Mouse (Mus musculus): ENCODE results near the gene Slc26a8. TPM values are rescaled to one million over a fixed set of nuclear protein-coding genes. Genes with fewer than 3 reads are reported as not detected.

Gene Slc26a8
- total RNA-seq, 2 experiments from 2014 or later = 0.38 to 0.50 TPM

GRCm38 (mm10) chr17:28697290-28698195 is 7.5 kb upstream of the Slc26a8 start:
- intact Hi-C loops (cut with DNase I) = loop anchor here (10.0 kb wide), 1 partner anchor 337 kb away; the partner anchor contains the start of gene Srsf3
- TF ChIP-seq CTCF (IDR thresholded peaks at IDR 0.05) = no peak
- Histone ChIP-seq H3K27ac (peak overlapping the region; percentile 84), H3K4me3 (peak overlapping the region; percentile 48)
- DNase-seq = peak; percentile 70

- intact Hi-C loops (cut with DNase I) = loop anchor here (10.0 kb wide), 1 partner anchor 338 kb away; the partner anchor contains the start of gene Srsf3
- no peak for DNase-seq
- H3K27ac ChIP-seq = peak overlapping the region; percentile 84
- TF ChIP-seq CTCF (IDR thresholded peaks at IDR 0.05) = no peak
- H3K4me3 ChIP-seq = peak overlapping the region; percentile 21
Observed at GRCm38 (mm10) chr17:28696641-28697040, 6.6 kb upstream of the Slc26a8 start.

DNA sequence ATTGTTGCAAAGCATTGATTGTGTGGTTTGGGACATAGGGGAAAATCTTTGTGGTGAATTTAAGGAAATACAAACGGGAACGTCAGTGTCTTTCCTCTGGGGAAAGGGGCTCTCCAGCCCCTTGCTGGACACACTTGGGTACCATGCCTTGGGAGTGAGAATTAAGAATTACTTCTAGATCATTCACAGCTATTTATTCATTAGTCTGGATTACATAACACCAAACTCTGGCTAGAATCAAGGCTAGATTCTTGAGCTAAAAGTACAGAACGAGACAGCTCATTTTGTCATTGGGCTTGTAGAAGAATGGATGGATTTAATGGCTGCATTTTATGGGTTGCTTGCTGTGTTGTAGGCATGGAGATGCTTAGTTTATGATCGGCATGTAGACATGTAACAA is 4.8 kb upstream of the Slc26a8 start:
- TF ChIP-seq CTCF (IDR thresholded peaks at IDR 0.05) = no peak
- intact Hi-C loops (cut with DNase I) = loop anchor here (5.0 to 10.0 kb wide), 3 partner anchors 52 to 340 kb away; partner anchors contain the start of gene Srsf3

DNA sequence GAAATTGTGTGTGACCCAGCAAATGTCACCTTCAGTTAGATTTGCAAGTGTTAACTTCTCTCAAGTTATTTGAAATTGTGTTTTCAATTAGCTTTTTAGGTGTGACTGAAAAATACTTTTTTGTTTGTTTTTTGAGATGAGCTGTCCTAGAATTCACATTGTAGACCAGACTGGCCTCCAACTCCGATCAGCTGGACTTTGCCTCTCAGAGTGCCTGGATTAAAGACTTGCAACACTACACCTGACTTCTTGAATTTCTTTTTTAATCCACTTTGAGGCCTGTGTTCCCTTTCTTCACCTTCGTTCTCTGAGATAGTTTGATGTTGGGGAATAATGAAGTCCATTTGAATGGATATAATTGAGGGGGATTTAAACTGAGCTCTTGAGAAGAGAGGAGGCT is 4.0 kb upstream of the Slc26a8 start:
- intact Hi-C loops (cut with DNase I) = loop anchor here (5.0 to 10.0 kb wide), 3 partner anchors 53 to 341 kb away; partner anchors contain the start of gene Srsf3
- Histone ChIP-seq H3K27ac (peak overlapping the region; percentile 95), H3K4me3 (peak overlapping the region; percentile 85)
- DNase-seq = no peak
- no peak for TF ChIP-seq CTCF (IDR thresholded peaks at IDR 0.05)

More for the DNA sequence above, 4.8 kb upstream of the Slc26a8 start:
- no peak overlapping the region for H3K4me3 ChIP-seq
- no peak for DNase-seq
- H3K27ac ChIP-seq = peak overlapping the region; percentile 95; the same call in 1 of the 2 replicates

- Histone ChIP-seq H3K27ac (peak overlapping the region; percentile 95), H3K4me3 (peak overlapping the region; percentile 85)
- intact Hi-C loops (cut with DNase I) = loop anchor here (5.0 to 10.0 kb wide), 3 partner anchors 54 to 342 kb away; partner anchors contain the start of gene Srsf3
- DNase-seq = no peak
- TF ChIP-seq CTCF (IDR thresholded peaks at IDR 0.05) = no peak
Observed at GRCm38 (mm10) chr17:28693086-28693485, 3.1 kb upstream of the Slc26a8 start.

DNA sequence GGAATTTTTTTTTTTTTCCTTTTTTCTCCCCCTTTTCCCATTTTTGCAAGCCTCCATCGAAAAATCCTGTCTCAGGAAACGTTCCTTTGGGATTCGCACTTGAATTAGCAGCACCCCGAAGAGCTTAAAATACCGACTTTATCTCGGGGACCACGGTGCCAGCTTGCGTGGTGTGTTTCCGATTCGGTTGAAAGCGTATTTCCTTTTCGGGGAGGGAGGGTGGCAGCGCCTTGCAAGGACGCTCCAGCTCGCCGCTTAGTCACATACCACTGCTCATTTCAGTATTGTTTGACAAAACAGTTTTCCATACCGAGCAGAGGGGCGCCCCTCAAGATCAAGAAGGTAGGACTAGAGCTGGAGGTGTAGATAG is 2.3 kb upstream of the Slc26a8 start:
- peak overlapping the region; percentile 95 for H3K27ac ChIP-seq
- intact Hi-C loops (cut with DNase I) = loop anchor here (5.0 to 10.0 kb wide), 3 partner anchors 55 to 342 kb away; partner anchors contain the start of gene Srsf3
- no peak for TF ChIP-seq CTCF (IDR thresholded peaks at IDR 0.05)
- H3K4me3 ChIP-seq = peak overlapping the region; percentile 85
- peak; percentile 60 for DNase-seq

DNA sequence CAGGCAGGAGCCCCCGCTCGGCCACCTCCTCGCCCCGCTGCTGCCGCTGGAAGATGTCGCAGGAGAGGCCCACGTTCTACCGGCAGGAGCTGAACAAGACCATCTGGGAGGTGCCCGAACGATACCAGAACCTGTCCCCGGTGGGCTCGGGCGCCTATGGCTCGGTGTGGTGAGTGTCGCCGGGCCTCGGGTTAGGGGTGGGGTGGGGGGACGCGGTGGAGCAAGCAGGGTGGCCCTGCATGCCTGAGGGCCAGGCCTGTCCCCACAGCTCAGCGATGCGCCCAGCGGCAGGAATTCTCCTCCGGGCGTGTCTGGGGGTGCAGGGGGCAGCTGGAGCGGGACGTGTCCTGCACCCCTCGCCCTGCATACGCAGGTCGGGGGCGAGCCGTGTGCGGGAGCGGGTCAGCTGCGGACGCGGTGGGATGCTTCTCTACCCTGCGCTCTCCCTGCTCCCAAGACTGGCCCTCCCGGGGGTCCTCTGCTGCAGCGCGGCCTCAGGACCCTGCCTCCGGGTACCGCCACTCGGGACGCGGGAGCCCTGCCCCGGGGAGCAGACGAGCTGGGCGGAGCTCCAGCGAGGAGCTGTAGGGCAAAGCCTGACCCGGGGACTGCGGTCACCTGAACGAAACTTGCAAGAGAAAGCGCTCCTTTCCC is 1.8 kb upstream of the Slc26a8 start:
- TF ChIP-seq CTCF (IDR thresholded peaks at IDR 0.05) = peak; percentile 41
- Histone ChIP-seq H3K27ac (peak overlapping the region; percentile 95), H3K4me3 (peak overlapping the region; percentile 85)
- intact Hi-C loops (cut with DNase I) = loop anchor here (2.0 to 10.0 kb wide), 5 partner anchors 55 to 343 kb away; partner anchors contain the start of genes Brpf3 and Srsf3
- peak; percentile 77 for DNase-seq

DNA sequence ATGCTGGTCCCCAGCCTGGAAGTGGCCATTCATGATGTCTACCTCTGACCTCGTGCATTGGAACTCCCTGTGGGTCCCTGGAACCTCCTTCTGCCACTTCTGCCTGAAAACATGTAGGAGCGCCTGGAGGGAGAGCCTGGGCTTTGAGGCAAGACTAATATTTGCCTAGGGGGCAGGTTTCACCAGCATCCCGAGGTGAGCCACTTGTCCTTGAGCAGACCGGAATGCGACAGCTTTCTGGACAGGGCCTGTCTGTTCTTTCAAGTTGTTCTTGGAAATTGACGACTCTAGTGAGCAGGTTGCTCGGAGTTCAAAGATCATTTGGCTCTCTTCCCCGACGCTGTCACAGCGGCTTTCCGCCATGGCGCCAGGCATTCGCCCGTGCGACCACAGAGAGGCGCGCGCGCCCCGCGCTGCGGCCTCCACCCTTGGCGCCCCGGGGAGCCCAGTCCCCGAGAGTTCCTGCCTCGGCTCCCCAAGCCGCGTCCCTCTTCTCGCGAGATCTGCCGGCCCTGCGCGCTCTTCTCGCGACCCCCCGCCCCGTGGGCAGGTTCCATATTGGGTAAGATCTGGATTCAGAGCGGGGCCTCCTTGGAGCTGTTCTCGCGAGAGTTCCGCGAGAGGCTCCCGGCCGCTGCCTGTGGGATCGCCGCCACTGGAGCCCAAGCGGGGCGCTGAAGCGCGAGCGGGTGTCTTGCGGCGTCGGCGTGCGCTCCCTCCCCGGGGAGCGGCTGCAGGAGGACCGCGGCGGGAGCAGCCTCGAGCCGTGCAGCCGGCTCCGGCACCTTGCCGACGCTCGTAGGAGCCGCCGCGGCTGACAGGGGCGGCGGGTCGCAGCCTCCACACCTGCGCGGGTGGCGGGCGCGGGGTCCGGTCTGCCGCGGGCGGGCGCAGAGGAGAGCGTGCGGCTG is 998 bp upstream of the Slc26a8 start, which contains the start of gene Mapk14:
Mapk14 (plus strand) TSS at position 554 of the 911 bp plus-strand sequence.
- Histone ChIP-seq H3K27ac (peak within 1 kb of the TSS; percentile 95), H3K4me3 (peak within 1 kb of the TSS; percentile 85)
- DNase-seq = peak; percentile 100
- no peak; the same call in 1 of the 2 replicates for TF ChIP-seq CTCF (IDR thresholded peaks at IDR 0.05)
- intact Hi-C loops (cut with DNase I) = loop anchor here (2.0 to 10.0 kb wide), 5 partner anchors 56 to 344 kb away; partner anchors contain the start of genes Brpf3 and Srsf3

DNA sequence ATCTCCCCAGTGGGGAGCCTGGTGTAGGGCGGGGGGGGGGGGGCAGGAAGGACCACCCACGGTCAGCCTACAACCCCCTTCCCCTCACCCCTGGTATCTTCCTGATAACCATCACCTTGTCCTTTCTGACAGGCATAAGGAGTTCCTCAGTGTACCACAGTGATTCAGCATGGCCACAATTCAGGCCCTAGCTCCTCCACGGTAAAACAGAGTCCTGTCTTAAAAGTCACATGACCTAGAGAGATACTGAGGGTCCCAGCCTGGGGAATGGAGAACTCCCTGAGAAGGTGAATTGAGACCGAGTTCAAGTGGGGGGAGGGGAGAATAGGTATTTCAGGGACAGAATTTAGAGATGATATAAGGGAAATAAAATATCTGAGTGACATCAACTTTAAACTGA is 2.7 kb downstream of the Slc26a8 start:
- Histone ChIP-seq H3K4me3 (no peak overlapping the region), H3K27ac (no peak overlapping the region)
- no peak for DNase-seq
- intact Hi-C loops (cut with DNase I) = no loop called here
- TF ChIP-seq CTCF (IDR thresholded peaks at IDR 0.05) = no peak

- TF ChIP-seq CTCF (IDR thresholded peaks at IDR 0.05) = no peak
- Histone ChIP-seq H3K4me3 (no peak overlapping the region), H3K27ac (no peak overlapping the region)
- no peak for DNase-seq
- intact Hi-C loops (cut with DNase I) = no loop called here
Observed at GRCm38 (mm10) chr17:28684631-28685030, 5.4 kb downstream of the Slc26a8 start.

GRCm38 (mm10) chr17:28683601-28684000 is 6.4 kb downstream of the Slc26a8 start:
- TF ChIP-seq CTCF (IDR thresholded peaks at IDR 0.05) = no peak
- Histone ChIP-seq H3K4me3 (no peak overlapping the region), H3K27ac (no peak overlapping the region)
- DNase-seq = no peak
- intact Hi-C loops (cut with DNase I) = no loop called here
